Mouse (Mus musculus): Measurements from ENCODE around the gene Nicn1. TPM values are rescaled to one million over a fixed set of nuclear protein-coding genes. Genes with fewer than 3 reads are reported as not detected.
A peak's percentile ranks its signal among the peaks of the same experiment; 100 is the strongest.

Gene Nicn1
- total and polyA plus RNA-seq, 2 experiments from 2014 or later, result 108 to 118 TPM

- no peak for ATAC-seq
- H3K4me2 ChIP-seq (ENCODE audit: low read depth, low read length), result peak overlapping the region; percentile 73
- no peaks in the 10 kb centered on the region for H3K27me3 ChIP-seq (ENCODE audit: insufficient read depth, low read length)
- no peaks in the 10 kb centered on the region for H3K9me3 ChIP-seq (ENCODE audit: low read length)
- H3K36me3 ChIP-seq (ENCODE audit: insufficient read depth, low read length), result no peaks in the 10 kb centered on the region
- no peak overlapping the region; the same call in 1 of the 2 replicates for H3K9ac ChIP-seq (replicated peaks; ENCODE audit: low read length)
- WGBS, result 74% methylated on average over 7 of the region's 7 CpGs
- TF ChIP-seq CTCF (IDR thresholded peaks at IDR 0.05; ENCODE audit: low read depth), result no peak
- H3K4me1 ChIP-seq (ENCODE audit: insufficient read depth, low read length), result peaks cover 19% of the 10 kb centered on the region
- no peak for DNase-seq (ENCODE audit: low spot score)
- no peak overlapping the region for H3K27ac ChIP-seq
- H3K4me3 ChIP-seq (ENCODE audit: low read length), result peak overlapping the region; percentile 95; the same call in 1 of the 2 replicates
Measured at GRCm38 (mm10) chr9:108261865-108262264, 28.4 kb upstream of the Nicn1 start.

- 40% methylated on average over 11 of the region's 11 CpGs for WGBS
- Histone ChIP-seq H3K9ac (replicated peaks; ENCODE audit: low read length) (peak overlapping the region; percentile 98), H3K27ac (peak overlapping the region; percentile 96; the same call in 1 of the 2 replicates), H3K9me3 (ENCODE audit: low read length) (no peaks in the 10 kb centered on the region), H3K4me2 (ENCODE audit: low read depth, low read length) (peak overlapping the region; percentile 73), H3K36me3 (ENCODE audit: insufficient read depth, low read length) (no peaks in the 10 kb centered on the region), H3K4me3 (ENCODE audit: low read length) (peak overlapping the region; percentile 95), H3K27me3 (ENCODE audit: insufficient read depth, low read length) (no peaks in the 10 kb centered on the region), H3K4me1 (ENCODE audit: insufficient read depth, low read length) (peaks cover 19% of the 10 kb centered on the region)
- no peak for ATAC-seq
- no peak for DNase-seq (ENCODE audit: low spot score)
- no peak for TF ChIP-seq CTCF (IDR thresholded peaks at IDR 0.05; ENCODE audit: low read depth)
Measured at GRCm38 (mm10) chr9:108262494-108263049, 27.7 kb upstream of the Nicn1 start.

- no peaks in the 10 kb centered on the region for H3K9me3 ChIP-seq (ENCODE audit: low read length)
- peaks cover 19% of the 10 kb centered on the region for H3K4me1 ChIP-seq (ENCODE audit: insufficient read depth, low read length)
- no peak for TF ChIP-seq CTCF (IDR thresholded peaks at IDR 0.05; ENCODE audit: low read depth)
- peak overlapping the region; percentile 96 for H3K27ac ChIP-seq
- H3K27me3 ChIP-seq (ENCODE audit: insufficient read depth, low read length), result no peaks in the 10 kb centered on the region
- peak; percentile 66 for DNase-seq (ENCODE audit: low spot score)
- peak overlapping the region; percentile 95 for H3K4me3 ChIP-seq (ENCODE audit: low read length)
- H3K4me2 ChIP-seq (ENCODE audit: low read depth, low read length), result peak overlapping the region; percentile 73
- peak; percentile 47 for ATAC-seq
- whole genome bisulfite sequencing, result under 1% methylated on average over 59 of the region's 62 CpGs
- peak overlapping the region; percentile 98 for H3K9ac ChIP-seq (replicated peaks; ENCODE audit: low read length)
- H3K36me3 ChIP-seq (ENCODE audit: insufficient read depth, low read length), result no peaks in the 10 kb centered on the region
Measured at GRCm38 (mm10) chr9:108263131-108263681, 27.0 kb upstream of the Nicn1 start.

GRCm38 (mm10) chr9:108263690-108264190, 26.5 kb upstream of the Nicn1 start, which contains the start of gene Dag1:
Gene Dag1 (minus strand): TSS chr9:108263958.
- Histone ChIP-seq H3K27ac (peak within 1 kb of the TSS; percentile 96), H3K9ac (replicated peaks; ENCODE audit: low read length) (peak within 1 kb of the TSS; percentile 98), H3K36me3 (ENCODE audit: insufficient read depth, low read length) (no peaks in the 10 kb centered on the region), H3K4me1 (ENCODE audit: insufficient read depth, low read length) (peaks cover 19% of the 10 kb centered on the region), H3K4me2 (ENCODE audit: low read depth, low read length) (peak within 1 kb of the TSS; percentile 73), H3K27me3 (ENCODE audit: insufficient read depth, low read length) (no peaks in the 10 kb centered on the region), H3K9me3 (ENCODE audit: low read length) (no peaks in the 10 kb centered on the region), H3K4me3 (ENCODE audit: low read length) (peak within 1 kb of the TSS; percentile 95)
- ATAC-seq, result peak; percentile 99
- 0 out of 2 replicates have a peak, but pooled peaks have one; percentile 20 for TF ChIP-seq CTCF (IDR thresholded peaks at IDR 0.05; ENCODE audit: low read depth)
- under 1% methylated on average over 60 of the region's 71 CpGs for WGBS
- DNase-seq (ENCODE audit: low spot score), result peak; percentile 98

GRCm38 (mm10) chr9:108264191-108264921, 25.9 kb upstream of the Nicn1 start:
- WGBS, result 16% methylated on average over 10 of the region's 10 CpGs
- Histone ChIP-seq H3K4me2 (ENCODE audit: low read depth, low read length) (peak overlapping the region; percentile 73), H3K27ac (peak overlapping the region; percentile 96), H3K4me3 (ENCODE audit: low read length) (peak overlapping the region; percentile 95), H3K4me1 (ENCODE audit: insufficient read depth, low read length) (peaks cover 19% of the 10 kb centered on the region), H3K9ac (replicated peaks; ENCODE audit: low read length) (peak overlapping the region; percentile 98), H3K9me3 (ENCODE audit: low read length) (no peaks in the 10 kb centered on the region), H3K36me3 (ENCODE audit: insufficient read depth, low read length) (no peaks in the 10 kb centered on the region), H3K27me3 (ENCODE audit: insufficient read depth, low read length) (no peaks in the 10 kb centered on the region)
- DNase-seq (ENCODE audit: low spot score), result peak; percentile 20
- no peak for ATAC-seq
- no peak; the same call in 1 of the 2 replicates for TF ChIP-seq CTCF (IDR thresholded peaks at IDR 0.05; ENCODE audit: low read depth)

- no peaks in the 10 kb centered on the region for H3K9me3 ChIP-seq (ENCODE audit: low read length)
- peaks cover 18% of the 10 kb centered on the region for H3K4me1 ChIP-seq (ENCODE audit: insufficient read depth, low read length)
- no peaks in the 10 kb centered on the region for H3K36me3 ChIP-seq (ENCODE audit: insufficient read depth, low read length)
- DNase-seq (ENCODE audit: low spot score) (no peak), ATAC-seq (no peak)
- H3K4me3 ChIP-seq (ENCODE audit: low read length), result no peak overlapping the region
- H3K27ac ChIP-seq, result no peak overlapping the region
- H3K27me3 ChIP-seq (ENCODE audit: insufficient read depth, low read length), result no peaks in the 10 kb centered on the region
- WGBS, result 71% methylated on average over 10 of the region's 10 CpGs
- H3K9ac ChIP-seq (replicated peaks; ENCODE audit: low read length), result no peak overlapping the region
- no peak for TF ChIP-seq CTCF (IDR thresholded peaks at IDR 0.05; ENCODE audit: low read depth)
- no peak overlapping the region for H3K4me2 ChIP-seq (ENCODE audit: low read depth, low read length)
Measured at GRCm38 (mm10) chr9:108266261-108266935, 23.8 kb upstream of the Nicn1 start.
